Mouse (Mus musculus): ENCODE data around the gene Nhs.

DNA sequence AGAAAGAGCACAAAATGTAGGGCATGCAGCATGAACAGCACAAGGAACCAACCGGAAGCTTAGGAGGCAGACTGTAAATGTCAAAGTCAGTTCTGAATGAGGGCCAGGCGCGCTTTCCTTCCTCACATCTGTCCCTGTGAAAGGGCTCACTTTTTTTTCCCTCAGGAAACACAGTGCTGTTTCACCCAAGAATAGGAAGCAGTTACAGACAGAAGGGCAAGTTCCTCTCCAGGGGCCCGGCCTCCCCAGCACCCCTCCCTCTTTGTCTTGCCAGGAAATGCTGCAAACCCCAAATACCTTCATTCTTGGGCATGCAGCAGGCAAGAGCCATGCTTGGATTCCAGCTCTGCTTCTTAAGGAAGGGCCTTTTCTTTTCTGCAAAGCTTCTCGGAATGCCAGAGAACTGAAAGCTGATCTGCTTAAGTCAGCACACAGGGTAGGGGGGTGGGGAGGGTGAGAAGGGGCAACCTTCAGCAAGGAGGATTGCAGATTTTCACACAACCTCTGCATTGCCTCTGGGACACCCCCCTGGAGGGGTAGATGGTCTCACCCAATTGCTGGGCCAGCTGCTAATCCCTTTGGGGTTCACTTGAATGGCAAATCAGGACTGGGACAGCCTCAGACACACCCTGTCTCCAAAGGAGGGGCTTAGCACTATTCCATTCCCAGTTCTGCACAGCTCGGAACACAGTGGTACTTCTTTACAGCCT lies 233.4 kb downstream of the Nhs start:
- no peak for TF ChIP-seq POLR2A (IDR thresholded peaks at IDR 0.05; ENCODE audit: low read depth, low read length)
- no peak for TF ChIP-seq EP300 (IDR thresholded peaks at IDR 0.05; ENCODE audit: low read length)
- no peak for TF ChIP-seq MAZ (IDR thresholded peaks at IDR 0.05; ENCODE audit: low read depth, low read length)
- TF ChIP-seq CTCF (conservative IDR thresholded peaks at IDR 0.05 in 1 of 2, IDR thresholded peaks at IDR 0.05 in 1 of 2; ENCODE audit: low read depth in 2 of 2, low read length in 2 of 2): no peak
- no peak for TF ChIP-seq MAX (IDR thresholded peaks at IDR 0.05; ENCODE audit: low read length)
- no peak for TF ChIP-seq CHD1 (IDR thresholded peaks at IDR 0.05; ENCODE audit: low read depth, low read length)
- TF ChIP-seq ETS1 (conservative IDR thresholded peaks at IDR 0.05; ENCODE audit: low read depth, low read length): no peak
- no peak for TF ChIP-seq MYC (IDR thresholded peaks at IDR 0.05; ENCODE audit: low read depth, low read length)
- no peak for TF ChIP-seq MXI1 (IDR thresholded peaks at IDR 0.05; ENCODE audit: low read depth, low read length)
- no peak for TF ChIP-seq ZKSCAN1 (IDR thresholded peaks at IDR 0.05; ENCODE audit: borderline replicate concordance, low read depth, low read length)
